Mouse (Mus musculus): ENCODE results near the gene Ppp4r4.

- no peak for TF ChIP-seq CTCF (IDR thresholded peaks at IDR 0.05; ENCODE audit: extremely low read depth, insufficient read depth, low read length)
- no peak for TF ChIP-seq POLR2A (IDR thresholded peaks at IDR 0.05; ENCODE audit: extremely low read depth, insufficient read depth, low read length)
These were observed 112.5 kb downstream of the Ppp4r4 start for GRCm38 (mm10) chr12:103644601-103645000.

Measured in cortical plate, adult 2 months (tissue).